Mouse (Mus musculus) ES-E14 (cell line): ENCODE data around the gene Ywhag. TPM values are rescaled to one million over a fixed set of nuclear protein-coding genes. Genes with fewer than 3 reads are reported as not detected.

ENCODE experiments used
- DNase-seq: peaks from one replicate; pipeline ENCODE4 v3.0.0-alpha.2; 2013; ENCODE audit warnings: low read depth, low spot score
- H3K27ac ChIP-seq: 2 replicates; pipeline ENCODE4 v1.5.1; 2012; ENCODE audit warnings: low read depth, mild to moderate bottlenecking, low read length, moderate library complexity, mixed read lengths; ENCODE audit not compliant: poor library complexity, insufficient read depth, severe bottlenecking
- H3K36me3 ChIP-seq: 2 replicates; pipeline ENCODE4 v1.6.1; 2012; ENCODE audit warnings: mild to moderate bottlenecking, low read length, moderate library complexity, mixed read lengths; ENCODE audit not compliant: control insufficient read depth, poor library complexity, insufficient read depth, severe bottlenecking
- H3K4me1 ChIP-seq, 2 experiments: fragments of 150-350 bp in 1 of 2; sonication (generic) in 1 of 2; 2 replicates each; pipeline ENCODE4 v1.6.1; 2012; ENCODE audit warnings: low read length in 2 of 2, mild to moderate bottlenecking in 1 of 2, mixed read lengths in 1 of 2; ENCODE audit not compliant: control insufficient read depth in 2 of 2, insufficient read depth in 2 of 2, poor library complexity in 1 of 2
- H3K4me3 ChIP-seq, 2 experiments: fragments of 150-350 bp in 1 of 2; sonication (generic) in 1 of 2; 2 replicates each; pipeline ENCODE4 v1.5.1; 2012; ENCODE audit warnings: low read length in 2 of 2, low read depth in 1 of 2, mild to moderate bottlenecking in 1 of 2, mixed read lengths in 1 of 2; ENCODE audit not compliant: insufficient read depth in 1 of 2, poor library complexity in 1 of 2, severe bottlenecking in 1 of 2
- H3K9ac ChIP-seq: 2 replicates; pipeline ENCODE4 v1.6.1; 2012; ENCODE audit warnings: low read depth, mild to moderate bottlenecking, low read length, mixed read lengths; ENCODE audit not compliant: poor library complexity, insufficient read depth, severe bottlenecking
- H3K9me3 ChIP-seq: fragments of 150-350 bp; sonication (generic); 2 replicates; pipeline ENCODE4 v1.6.1; 2012; ENCODE audit warnings: low read depth, mild to moderate bottlenecking, low read length; ENCODE audit not compliant: control insufficient read depth, insufficient read depth
- CHD2 ChIP-seq: IDR thresholded peaks from 2 replicates; pipeline ENCODE4 v1.6.1; 2014; ENCODE audit warnings: mild to moderate bottlenecking, low read depth, low read length, inconsistent platforms
- HCFC1 ChIP-seq: IDR thresholded peaks from 2 replicates; pipeline ENCODE4 v1.6.1; 2012; ENCODE audit warnings: low read length, inconsistent platforms, borderline replicate concordance; ENCODE audit not compliant: insufficient read depth
- MAFK ChIP-seq: IDR thresholded peaks from 2 replicates; pipeline ENCODE4 v1.6.1; 2014; ENCODE audit warnings: mild to moderate bottlenecking, low read depth, low read length, inconsistent platforms; ENCODE audit not compliant: insufficient read depth
- ZC3H11A ChIP-seq: IDR thresholded peaks from 2 replicates; pipeline ENCODE4 v1.6.1; 2012; ENCODE audit warnings: low read depth, mild to moderate bottlenecking, inconsistent platforms, low read length, borderline replicate concordance
- ZNF384 ChIP-seq: IDR thresholded peaks from 2 replicates; pipeline ENCODE4 v1.6.1; 2012; ENCODE audit warnings: low read depth, low read length, inconsistent platforms
- in situ Hi-C, 2 experiments: fragments of 600-800 bp; cut with MboI; formaldehyde crosslinking; loops; one replicate each; pipeline ENCODE4 v1.15.1; 2025; ENCODE audit warnings: low sequenced_read_pairs in 2 of 2, inconsistent platforms in 1 of 2; ENCODE audit not compliant: unreplicated experiment in 2 of 2
- total RNA-seq: library from RNA; depleted of rRNA; stranded (reverse); fragments of 300-350 nt; gene quantifications from 2 replicates; pipeline ENCODE4 v1.2.3, GENCODE M21; 2012

The Ywhag gene
- total RNA-seq, 1 experiment = 176 TPM

- no peaks in the 10 kb centered on the region for H3K36me3 ChIP-seq
- no peak for DNase-seq
- in situ Hi-C loops = no loop called here
- no peaks in the 10 kb centered on the region for H3K9me3 ChIP-seq
- no peak overlapping the region for H3K4me3 ChIP-seq
- TF ChIP-seq CHD2 = no peak
- TF ChIP-seq ZC3H11A = no peak
- TF ChIP-seq HCFC1 = no peak
- no peak for TF ChIP-seq MAFK
- TF ChIP-seq ZNF384 = no peak
- no peak overlapping the region for H3K27ac ChIP-seq
- H3K4me1 ChIP-seq = peaks cover 0 to 13% of the 10 kb centered on the region in 2 experiments; a peak in 2 of 4 replicates
- H3K9ac ChIP-seq = no peak overlapping the region
Measured at GRCm38 (mm10) chr5:135968781-135969180, 34.4 kb upstream of the Ywhag start.

- H3K36me3 ChIP-seq = no peaks in the 10 kb centered on the region
- H3K27ac ChIP-seq = no peak overlapping the region
- TF ChIP-seq ZC3H11A = no peak
- TF ChIP-seq MAFK = no peak
- H3K4me1 ChIP-seq = peaks cover 0 to 9% of the 10 kb centered on the region in 2 experiments; a peak in 1 of 4 replicates
- H3K9ac ChIP-seq = no peak overlapping the region
- no peaks in the 10 kb centered on the region for H3K9me3 ChIP-seq
- in situ Hi-C loops = no loop called here
- H3K4me3 ChIP-seq = no peak overlapping the region
- no peak for DNase-seq
Measured at GRCm38 (mm10) chr5:135966866-135967265, 32.5 kb upstream of the Ywhag start.

GRCm38 (mm10) chr5:135965501-135965930 lies 31.1 kb upstream of the Ywhag start:
- Histone ChIP-seq H3K9ac (peak overlapping the region; percentile 54), H3K36me3 (no peaks in the 10 kb centered on the region), H3K27ac (peak overlapping the region; percentile 14; the same call in 1 of the 2 replicates), H3K4me1 (peaks cover 3 to 18% of the 10 kb centered on the region in 2 experiments; a peak in 1 of 4 replicates), H3K4me3 (peak overlapping the region; percentile 56 to 72), H3K9me3 (no peaks in the 10 kb centered on the region)
- in situ Hi-C loops = no loop called here
- TF ChIP-seq HCFC1 (no peak), ZNF384 (no peak), MAFK (no peak), CHD2 (no peak), ZC3H11A (no peak)
- no peak for DNase-seq

- Histone ChIP-seq H3K4me1 (peaks cover 3 to 28% of the 10 kb centered on the region in 2 experiments; a peak in 1 of 4 replicates), H3K9ac (peak overlapping the region; percentile 82), H3K36me3 (no peaks in the 10 kb centered on the region), H3K9me3 (no peaks in the 10 kb centered on the region), H3K27ac (peak overlapping the region; percentile 83), H3K4me3 (peak overlapping the region; percentile 72 to 83)
- TF ChIP-seq ZNF384 (no peak), HCFC1 (no peak), CHD2 (no peak), MAFK (no peak), ZC3H11A (no peak)
- no peak for DNase-seq
- in situ Hi-C loops = no loop called here
Measured at GRCm38 (mm10) chr5:135963280-135963627, 28.8 kb upstream of the Ywhag start.

- peak; percentile 100 for DNase-seq
- Histone ChIP-seq H3K36me3 (no peaks in the 10 kb centered on the region), H3K27ac (peak overlapping the region; percentile 83), H3K9ac (peak overlapping the region; percentile 82), H3K4me3 (peak overlapping the region; percentile 72 to 83), H3K9me3 (no peaks in the 10 kb centered on the region), H3K4me1 (peaks cover 3 to 26% of the 10 kb centered on the region in 2 experiments; a peak in 1 of 4 replicates)
- in situ Hi-C loops = no loop called here
- TF ChIP-seq MAFK (no peak), HCFC1 (peak; percentile 46; the same call in 1 of the 2 replicates)
Measured at GRCm38 (mm10) chr5:135962492-135963279, 28.3 kb upstream of the Ywhag start.
